Mouse (Mus musculus) gastrocnemius, postnatal 10 days (tissue): Measurements from ENCODE around the gene Prkce. TPM values are rescaled to one million over a fixed set of nuclear protein-coding genes. Genes with fewer than 3 reads are reported as not detected.
A peak's percentile ranks its signal among the peaks of the same experiment; 100 is the strongest.

ENCODE experiments used
- DNase-seq: peaks from one replicate; pipeline ENCODE4 v3.0.0; 2021; ENCODE audit warnings: mixed read lengths
- total RNA-seq, 2 experiments: library from RNA; stranded (reverse); gene quantifications; 2 replicates each; pipeline ENCODE4 v1.2.3; 2021

Prkce gene
- total RNA-seq, 2 experiments from 2014 or later = 11.3 to 14.0 TPM

- no peak for DNase-seq
These were observed 93.5 kb downstream of the Prkce start for GRCm38 (mm10) chr17:86261067-86261466.

- no peak for DNase-seq
These were observed 96.5 kb downstream of the Prkce start for GRCm38 (mm10) chr17:86263985-86264649.

GRCm38 (mm10) chr17:86266051-86266450 is 98.5 kb downstream of the Prkce start:
- peak; percentile 45 for DNase-seq

- no peak for DNase-seq
These were observed 99.7 kb downstream of the Prkce start for GRCm38 (mm10) chr17:86267126-86267760.

- no peak for DNase-seq
These were observed 102.1 kb downstream of the Prkce start for GRCm38 (mm10) chr17:86269639-86270038.

- DNase-seq = no peak
These were observed 102.9 kb downstream of the Prkce start for GRCm38 (mm10) chr17:86270523-86270922.

GRCm38 (mm10) chr17:86271277-86271676 is 103.7 kb downstream of the Prkce start:
- no peak for DNase-seq

- no peak for DNase-seq
These were observed 105.4 kb downstream of the Prkce start for GRCm38 (mm10) chr17:86272961-86273360.

- DNase-seq = no peak
These were observed 106.2 kb downstream of the Prkce start for GRCm38 (mm10) chr17:86273566-86274349.

- DNase-seq = no peak
These were observed 106.8 kb downstream of the Prkce start for GRCm38 (mm10) chr17:86274350-86274744.

GRCm38 (mm10) chr17:86276381-86276780 is 108.8 kb downstream of the Prkce start:
- no peak for DNase-seq

- no peak for DNase-seq
These were observed 109.6 kb downstream of the Prkce start for GRCm38 (mm10) chr17:86277032-86277798.

- DNase-seq = no peak
These were observed 110.5 kb downstream of the Prkce start for GRCm38 (mm10) chr17:86277999-86278526.

GRCm38 (mm10) chr17:86279751-86280150 is 112.2 kb downstream of the Prkce start:
- no peak for DNase-seq

- no peak for DNase-seq
These were observed 116.2 kb downstream of the Prkce start for GRCm38 (mm10) chr17:86283741-86284140.

- DNase-seq = no peak
These were observed 117.5 kb downstream of the Prkce start for GRCm38 (mm10) chr17:86285058-86285457.

GRCm38 (mm10) chr17:86286747-86287271 is 119.2 kb downstream of the Prkce start:
- peak; percentile 41 for DNase-seq

GRCm38 (mm10) chr17:86292711-86293110 is 125.1 kb downstream of the Prkce start:
- DNase-seq = no peak

GRCm38 (mm10) chr17:86293247-86293744 is 125.7 kb downstream of the Prkce start:
- DNase-seq = peak; percentile 55

GRCm38 (mm10) chr17:86299576-86299975 is 132.0 kb downstream of the Prkce start:
- no peak for DNase-seq

GRCm38 (mm10) chr17:86300774-86301595 is 133.4 kb downstream of the Prkce start:
- DNase-seq = no peak
